Mouse (Mus musculus) kidney, adult 2 months (tissue): Measurements from ENCODE around the gene Gm11639.

Experiments used
- CTCF ChIP-seq: fragments of 200-500 bp; conservative IDR thresholded peaks from 2 replicates; pipeline ENCODE4 v1.5.1; 2011; ENCODE audit warnings: low read depth, mild to moderate bottlenecking, control low read depth, low read length, moderate library complexity, mixed read lengths; ENCODE audit not compliant: insufficient read depth, insufficient read length
- POLR2A ChIP-seq: fragments of 200-500 bp; IDR thresholded peaks from one replicate; pipeline ENCODE4 v1.6.1; 2011; ENCODE audit warnings: low read depth, low read length, control low read depth

- TF ChIP-seq POLR2A (no peak), CTCF (0 out of 2 replicates have a peak, but pooled peaks have one; percentile 6)
These were observed 23.8 kb upstream of the Gm11639 start for GRCm38 (mm10) chr11:104661531-104662205.
